8 mouse cellular contexts compared by ENCODE assay signal in genomic region chr5:104432886-104433285, GRCm38 (mm10). TPM values are rescaled to one million over a fixed set of nuclear protein-coding genes. Genes with fewer than 3 reads are reported as not detected.
A peak's percentile ranks its signal among the peaks of the same experiment; 100 is the strongest.
DNase-seq lines count a peak whose midpoint lies in the region; ATAC-seq and TF ChIP-seq lines count a peak whose summit lies in the region.

No protein-coding gene starts in this region.

- no peaks in the 10 kb centered on the region for H3K27me3 ChIP-seq in intestine, postnatal 0 days (replicated peaks; ENCODE audit: control insufficient read depth, insufficient read depth, low read length)

- WGBS in intestine, postnatal 0 days = 46% methylated on average over 12 of the region's 12 CpGs

- no peaks in the 10 kb centered on the region for H3K36me3 ChIP-seq in intestine, postnatal 0 days (ENCODE audit: control insufficient read depth, insufficient read depth)

- no peaks in the 10 kb centered on the region for H3K9me3 ChIP-seq in intestine, postnatal 0 days (ENCODE audit: control insufficient read depth)

- TF ChIP-seq CTCF in gastrocnemius, adult 2 months (IDR thresholded peaks at IDR 0.05) = peak; percentile 57
- peak; percentile 59 for TF ChIP-seq CTCF in intestine, postnatal 0 days (IDR thresholded peaks at IDR 0.05; ENCODE audit: low read depth)

- no peak overlapping the region for H3K4me2 ChIP-seq in intestine, postnatal 0 days (replicated peaks; ENCODE audit: low read depth)

- no peak overlapping the region for H3K4me3 ChIP-seq in gastrocnemius, adult 2 months
- no peak overlapping the region for H3K4me3 ChIP-seq in intestine, postnatal 0 days (ENCODE audit: low read depth, low read length)

- no peak overlapping the region for H3K27ac ChIP-seq in gastrocnemius, adult 2 months
- H3K27ac ChIP-seq in intestine, postnatal 0 days (ENCODE audit: low read depth, low read length) = no peak overlapping the region

- intact Hi-C loops in gastrocnemius, adult 2 months (cut with DNase I) = loop anchor here (2.0 kb wide), 1 partner anchor 88 kb away; no protein-coding TSS in a partner anchor

- H3K9ac ChIP-seq in intestine, postnatal 0 days (ENCODE audit: low read depth, low read length) = no peak overlapping the region

- peak; percentile 40 for DNase-seq in gastrocnemius, adult 2 months
- DNase-seq in gastrocnemius, postnatal 4 days (ENCODE audit: low spot score in 2 of 2) = no peak
- DNase-seq in urinary bladder, postnatal 14 days (ENCODE audit: low spot score) = peak; percentile 5
- no peak for DNase-seq in urinary bladder, postnatal 36 days (ENCODE audit: low spot score in 2 of 2)
- peak; percentile 25 to 44 for DNase-seq in lung, postnatal 4 days
- DNase-seq in urinary bladder, postnatal 10 days (ENCODE audit: low spot score) = no peak

- no peaks in the 10 kb centered on the region for H3K4me1 ChIP-seq in intestine, postnatal 0 days (replicated peaks; ENCODE audit: control insufficient read depth, insufficient read depth, low read length)

- ATAC-seq in intestine, postnatal 0 days = no peak
- ATAC-seq in erythroid progenitor cell, adult 5-6 weeks (replicated peaks; ENCODE audit: low FRiP score, poor library complexity, severe bottlenecking) = no peak

RNA-seq across cellular contexts. Expression of gene Spp1, which starts 2.0 kb away (rescaled TPM):
- 1 to 10 TPM; 2.1 TPM for total RNA-seq in gastrocnemius, adult 2 months (2021)
- 1 to 10 TPM in 1 of 2 experiments, under 1 TPM in 1; 0.76 to 1.2 TPM for total RNA-seq in gastrocnemius, postnatal 4 days (2021)
- polyA plus RNA-seq in intestine, postnatal 0 days (2015; fragmentation: Nextera tagmentation; extraction: Ambion mirVana) = 10.1 and 12.0 TPM in 2 replicates
- 1.3 and 14.8 TPM in 2 replicates for total RNA-seq in erythroid progenitor cell, adult 5-6 weeks (2015; ENCODE audit: low replicate concordance)
- total RNA-seq in erythroid progenitor cell, adult 5-6 weeks (2017; ENCODE audit: low replicate concordance) = 2.4 and 3.3 TPM in 2 replicates

RNA-seq across cellular contexts. Expression of gene Pkd2, which starts 26.4 kb away (rescaled TPM):
- total RNA-seq in gastrocnemius, adult 2 months (2021) = 10 to 100 TPM in 1 of 2 experiments, 1 to 10 TPM in 1; 9.9 to 15.7 TPM
- total RNA-seq in gastrocnemius, postnatal 4 days (2021) = 10 to 100 TPM; 43.1 to 49.2 TPM
- 4.5 TPM in 2 replicates for polyA plus RNA-seq in intestine, postnatal 0 days (2015; fragmentation: Nextera tagmentation; extraction: Ambion mirVana)
- total RNA-seq in erythroid progenitor cell, adult 5-6 weeks (2015; ENCODE audit: low replicate concordance) = not detected in 2 replicates
- total RNA-seq in erythroid progenitor cell, adult 5-6 weeks (2017; ENCODE audit: low replicate concordance) = 0.90 and 1.2 TPM in 2 replicates

Comparison
In these comparisons a context has a peak if more than half of its experiments do, and no peak if none do; other contexts are left out.
1. DNase-seq: peak in gastrocnemius, adult 2 months (single experiment), urinary bladder, postnatal 14 days (single experiment) and lung, postnatal 4 days (2 of 2); none in gastrocnemius, postnatal 4 days (0 of 2), urinary bladder, postnatal 36 days (0 of 2) and urinary bladder, postnatal 10 days (single experiment).
2. RNA of gene Pkd2, which starts 26.4 kb away (total RNA-seq): 43.1 to 49.2 TPM in gastrocnemius, postnatal 4 days and 9.9 to 15.7 TPM in gastrocnemius, adult 2 months; 0.90 to 1.2 TPM in erythroid progenitor cell, adult 5-6 weeks; every median in the first group is over 4 times any median in the second.